Mouse (Mus musculus): ENCODE measurements around the gene Tanc2.

Tanc2 gene

DNA sequence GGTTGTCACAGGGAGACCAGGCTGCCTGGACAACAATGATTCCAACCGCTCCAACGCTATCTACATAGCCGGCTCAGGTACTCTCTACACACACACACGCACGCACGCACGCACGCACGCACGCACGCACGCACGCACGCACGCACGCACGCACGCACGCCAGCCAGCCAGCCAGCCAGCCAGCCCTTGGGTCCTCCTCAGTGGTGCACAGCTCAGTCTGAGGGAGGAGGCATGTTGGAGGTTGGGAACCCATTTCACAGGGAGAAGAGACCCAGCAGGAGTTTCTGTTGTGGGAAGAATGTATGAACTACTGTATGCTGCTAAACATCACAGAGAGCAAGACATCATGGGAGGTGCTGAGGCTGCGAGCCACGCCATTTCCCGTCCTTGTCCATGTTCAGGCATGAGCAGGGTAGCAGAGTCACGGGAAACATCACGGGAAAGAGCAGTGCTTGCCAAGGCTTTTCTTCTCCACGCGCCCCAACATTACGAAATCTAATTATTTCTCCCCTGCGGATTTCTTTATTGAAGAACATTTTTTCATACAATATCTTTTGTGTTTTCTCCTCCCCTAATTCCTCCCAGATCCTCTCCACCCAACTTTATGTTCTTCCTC is 366.1 kb downstream of the Tanc2 start:
- no peak for DNase-seq (ENCODE audit: low spot score)

DNA sequence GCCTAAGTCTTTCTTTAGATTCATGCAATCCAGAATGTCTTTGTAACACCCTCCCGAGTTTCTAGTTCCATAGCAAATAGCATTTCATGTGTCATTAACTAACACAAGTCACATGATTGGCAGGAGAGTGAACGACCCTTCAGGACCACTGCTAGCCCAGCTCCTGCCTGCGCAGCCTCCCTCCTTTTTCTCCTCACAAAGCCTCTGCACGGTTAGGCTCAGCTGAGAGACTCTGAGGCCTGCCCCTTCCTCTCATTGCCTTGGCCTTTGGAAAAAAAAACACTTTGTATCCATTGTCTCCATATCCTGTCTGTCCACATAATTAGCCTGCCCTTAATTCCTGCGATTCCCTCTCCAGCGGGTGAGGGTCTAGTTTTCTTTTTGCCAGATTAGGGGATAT is 367.7 kb downstream of the Tanc2 start:
- no peak for DNase-seq (ENCODE audit: low spot score)

DNA sequence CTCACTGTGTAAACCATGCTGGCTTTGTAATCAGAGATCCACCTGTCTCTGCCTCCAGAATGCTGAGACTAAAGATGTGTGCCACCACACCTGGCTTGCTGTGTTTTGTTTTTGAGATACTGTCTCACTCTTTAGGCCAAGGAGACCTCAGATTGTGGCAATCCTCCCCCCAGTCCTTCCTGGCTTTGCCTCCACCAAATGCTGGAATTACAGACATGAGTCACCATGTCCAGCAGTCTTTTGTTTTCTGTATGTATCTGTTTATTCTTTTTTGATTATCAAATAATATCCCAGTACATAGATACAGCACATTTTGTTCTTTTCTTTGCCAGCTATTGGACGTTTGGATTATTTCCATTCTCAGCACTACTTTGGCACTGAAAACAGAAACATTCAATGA is 368.8 kb downstream of the Tanc2 start:
- no peak for DNase-seq (ENCODE audit: low spot score)

DNA sequence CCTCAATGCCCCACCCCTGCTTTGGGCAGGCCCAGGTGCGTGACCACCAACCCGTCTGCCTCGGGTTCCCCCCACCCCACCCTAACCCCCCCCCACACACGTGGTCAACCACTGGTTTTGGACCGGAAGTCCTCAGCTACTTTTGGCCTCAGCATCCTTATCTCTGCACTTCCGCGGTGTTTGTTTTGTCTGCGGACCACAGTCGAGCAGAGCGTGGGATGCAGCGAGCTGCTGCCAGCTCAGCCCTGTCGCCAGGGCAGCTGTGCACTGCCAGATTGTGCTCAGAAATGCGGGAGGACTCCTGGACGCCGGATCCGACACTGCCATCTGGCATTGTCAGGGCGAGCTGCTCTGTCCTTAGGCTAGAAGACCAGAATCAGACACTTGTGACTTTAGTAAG is 369.6 kb downstream of the Tanc2 start:
- DNase-seq (ENCODE audit: low spot score) = no peak

DNA sequence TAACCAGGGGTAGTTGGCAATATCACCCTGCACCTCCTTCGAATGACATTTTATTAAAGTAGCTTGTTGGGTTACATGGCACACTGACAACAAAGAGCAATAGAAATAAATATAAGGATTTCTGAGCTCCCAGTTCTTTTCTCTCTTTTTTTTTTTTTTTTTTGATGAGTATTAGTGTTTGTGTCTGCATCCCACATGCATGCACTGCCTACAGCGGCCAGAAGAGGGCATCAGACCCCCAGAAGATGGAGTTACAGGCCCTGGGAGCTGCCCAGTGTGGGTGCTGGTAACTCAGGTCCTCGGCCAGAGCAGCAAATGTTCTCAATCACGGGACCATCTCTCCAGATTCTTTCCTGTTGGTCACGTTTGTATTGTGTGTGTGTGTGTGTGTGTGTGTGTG is 374.9 kb downstream of the Tanc2 start:
- no peak for DNase-seq (ENCODE audit: low spot score)

DNA sequence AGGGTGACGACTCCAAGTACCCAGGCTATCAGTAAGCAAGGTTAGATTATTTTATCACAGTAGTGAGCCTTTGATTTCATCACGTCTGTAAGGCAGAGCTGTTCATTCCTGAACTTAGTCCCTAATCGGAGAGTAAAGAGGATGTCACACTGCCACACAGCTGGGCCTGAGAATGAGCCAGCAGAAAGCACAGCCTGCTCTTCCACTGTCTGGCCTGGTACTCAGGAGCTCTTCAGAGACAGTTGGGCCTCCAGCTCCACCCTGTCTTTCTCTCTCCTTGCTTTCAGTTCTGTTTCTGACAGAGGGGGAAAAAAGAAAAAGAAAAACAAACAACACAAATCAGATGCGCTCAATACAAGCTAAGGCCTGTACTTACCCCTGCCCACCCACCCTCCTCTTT is 376.5 kb downstream of the Tanc2 start:
- no peak for DNase-seq (ENCODE audit: low spot score)

DNA sequence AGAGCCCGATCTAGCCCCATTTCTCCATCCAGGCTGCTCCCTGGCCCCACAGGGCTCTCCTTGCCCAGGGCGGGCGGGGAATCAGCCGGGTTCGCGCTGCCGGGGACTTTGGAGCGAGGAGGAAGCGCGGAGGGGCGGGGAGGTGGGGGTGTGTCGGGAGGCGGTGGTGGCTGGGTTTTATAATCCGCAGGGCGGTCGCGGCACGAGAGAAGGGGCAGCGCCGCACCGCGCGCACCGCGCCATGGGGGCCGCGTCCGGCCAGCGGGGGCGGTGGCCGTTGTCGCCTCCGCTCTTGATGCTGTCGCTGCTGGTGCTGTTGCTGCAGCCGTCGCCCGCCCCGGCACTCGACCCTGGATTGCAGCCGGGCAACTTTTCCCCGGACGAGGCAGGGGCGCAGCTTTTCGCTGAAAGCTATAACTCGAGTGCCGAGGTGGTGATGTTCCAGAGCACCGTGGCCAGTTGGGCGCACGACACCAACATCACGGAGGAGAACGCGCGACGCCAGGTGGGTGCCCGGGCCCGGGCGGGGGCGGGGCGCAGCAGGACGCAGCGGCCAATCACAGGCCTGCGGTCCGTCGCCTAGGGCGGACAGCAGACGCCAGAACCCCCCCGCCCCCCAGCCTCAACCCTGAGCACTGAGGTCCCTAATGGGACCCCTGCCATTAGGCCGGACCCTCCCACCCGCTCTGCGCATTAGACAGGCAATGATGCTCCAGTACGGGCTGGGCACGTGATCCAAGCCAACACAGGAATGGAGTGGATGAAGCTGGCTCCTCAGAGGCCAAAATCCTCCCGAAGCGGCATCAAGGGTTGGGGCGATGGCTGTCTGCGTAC is 378.2 kb downstream of the Tanc2 start, which contains the start of gene Ace:
Gene Ace, plus strand, starts transcription at position 205 of the 834 bp plus-strand sequence.
- no peak for DNase-seq (ENCODE audit: low spot score)

DNA sequence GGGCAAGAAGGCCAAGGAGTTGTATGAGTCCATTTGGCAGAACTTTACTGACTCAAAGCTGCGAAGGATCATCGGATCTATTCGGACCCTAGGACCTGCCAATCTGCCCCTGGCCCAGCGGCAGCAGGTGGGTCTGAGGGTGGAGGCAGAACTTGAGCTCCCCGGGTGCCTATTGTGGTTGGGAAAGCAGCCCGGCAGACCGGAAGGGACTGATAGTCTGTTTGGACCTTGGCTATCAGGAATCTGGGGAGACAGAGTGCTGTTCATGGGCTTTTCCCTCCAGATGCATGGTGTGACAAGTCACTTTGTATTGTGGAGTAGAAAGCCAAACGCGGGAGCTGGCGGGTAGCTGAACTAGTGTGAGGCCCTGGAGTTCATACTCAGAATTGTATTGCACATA is 379.2 kb downstream of the Tanc2 start:
- DNase-seq (ENCODE audit: low spot score) = no peak

DNA sequence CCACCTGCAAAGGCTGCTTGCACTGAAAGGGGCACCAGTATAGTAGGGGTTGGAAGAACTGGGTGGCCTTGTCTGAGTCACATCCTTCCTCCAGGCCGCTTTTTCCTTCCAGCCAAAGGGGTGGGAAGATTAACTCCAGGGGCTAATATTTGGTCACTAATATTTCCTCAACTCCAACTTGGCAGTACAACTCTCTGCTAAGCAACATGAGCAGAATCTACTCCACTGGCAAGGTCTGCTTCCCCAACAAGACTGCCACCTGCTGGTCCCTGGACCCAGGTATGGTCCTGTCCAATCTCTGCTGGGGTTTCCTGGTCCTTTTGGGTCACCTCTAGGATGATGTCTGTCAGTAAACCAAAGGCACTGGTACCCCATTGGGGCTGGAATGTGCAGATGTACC is 379.7 kb downstream of the Tanc2 start:
- no peak for DNase-seq (ENCODE audit: low spot score)

DNA sequence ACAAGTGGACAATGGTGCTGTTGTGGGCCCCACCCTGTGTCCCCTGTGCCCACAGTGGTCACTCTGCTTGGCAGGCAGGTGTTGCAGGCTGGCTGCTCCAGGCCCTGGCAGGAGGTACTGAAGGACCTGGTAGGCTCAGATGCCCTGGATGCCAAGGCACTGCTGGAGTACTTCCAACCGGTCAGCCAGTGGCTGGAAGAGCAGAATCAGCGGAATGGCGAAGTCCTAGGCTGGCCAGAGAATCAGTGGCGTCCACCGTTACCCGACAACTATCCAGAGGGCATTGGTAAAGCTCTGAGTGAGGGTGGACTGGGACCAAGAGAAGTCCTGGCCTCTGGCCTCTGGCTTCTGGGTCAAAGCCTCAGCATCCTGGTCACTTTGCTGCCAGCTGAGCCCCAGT is 384.8 kb downstream of the Tanc2 start:
- no peak for DNase-seq (ENCODE audit: low spot score)

DNA sequence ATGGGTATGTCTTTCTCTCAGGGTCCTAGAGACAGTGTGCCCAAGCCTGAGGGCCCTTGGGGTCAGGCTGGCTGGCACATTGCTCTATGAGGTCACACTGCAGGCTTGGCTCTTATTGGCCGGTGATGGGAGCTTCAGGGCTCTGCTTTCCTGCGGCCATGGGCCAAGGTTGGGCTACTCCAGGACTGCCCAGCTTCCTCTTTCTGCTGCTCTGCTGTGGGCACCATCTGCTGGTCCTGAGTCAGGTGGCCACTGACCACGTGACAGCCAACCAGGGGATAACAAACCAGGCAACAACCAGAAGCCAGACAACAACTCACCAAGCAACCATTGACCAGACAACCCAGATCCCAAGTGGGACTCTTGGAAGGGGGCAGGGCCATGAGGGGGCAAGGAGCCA is 385.3 kb downstream of the Tanc2 start:
- DNase-seq (ENCODE audit: low spot score) = no peak

DNA sequence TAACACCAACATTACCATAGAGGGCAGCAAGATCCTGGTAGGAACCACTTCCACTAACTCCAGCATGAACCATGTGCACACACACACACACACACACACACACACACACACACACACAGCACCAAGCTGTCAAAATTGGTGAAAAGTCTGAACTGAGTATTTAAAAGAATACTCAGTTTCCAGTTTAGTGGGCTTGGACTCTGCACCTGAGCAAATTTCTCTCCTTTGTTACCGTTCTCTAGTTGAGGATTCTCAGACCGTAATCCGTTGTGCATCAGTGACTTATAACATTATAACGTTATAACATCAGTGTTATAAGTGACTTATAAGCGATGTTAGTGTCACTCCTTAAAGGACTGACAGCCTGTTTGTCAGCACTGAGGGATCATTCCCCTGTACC is 385.9 kb downstream of the Tanc2 start:
- DNase-seq (ENCODE audit: low spot score) = no peak

DNA sequence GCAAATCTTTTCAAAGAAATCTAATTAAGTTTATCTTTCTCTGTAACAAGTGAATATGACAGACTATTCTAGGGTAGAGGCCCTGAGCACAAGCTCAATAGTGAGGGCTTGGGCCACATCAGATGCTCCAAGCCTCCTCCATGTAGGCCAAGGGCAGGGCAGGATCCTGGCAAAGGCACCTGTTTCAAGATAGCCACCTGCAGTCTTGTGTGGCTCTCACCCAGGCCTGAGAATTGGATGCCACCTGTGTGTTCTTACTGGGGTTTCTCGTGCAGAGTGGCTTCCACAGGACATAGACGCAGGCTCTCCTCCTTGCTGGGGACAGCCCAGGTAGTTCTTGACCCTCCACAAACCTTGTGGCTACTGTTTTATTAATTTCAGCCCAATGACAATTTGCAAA is 388.4 kb downstream of the Tanc2 start:
- no peak for DNase-seq (ENCODE audit: low spot score)

DNA sequence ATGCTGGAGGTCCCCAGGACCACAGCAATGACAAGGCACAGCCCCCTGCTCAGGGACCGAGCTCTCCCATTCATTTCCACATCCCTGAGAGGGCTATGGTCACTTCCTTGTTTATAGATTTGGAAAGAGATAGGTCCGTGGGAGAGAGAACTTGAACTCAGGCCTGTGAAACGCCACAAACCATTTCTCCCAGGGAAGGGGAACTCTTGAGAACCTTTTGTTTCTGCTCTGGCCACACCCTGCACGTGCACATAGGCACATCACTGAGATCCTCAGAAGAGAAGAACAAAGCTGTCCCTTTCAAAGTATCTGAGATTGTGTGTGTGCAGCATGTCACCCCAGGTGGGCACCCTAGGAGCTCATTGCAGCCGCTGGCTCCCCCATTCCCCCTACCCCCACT is 388.8 kb downstream of the Tanc2 start:
- DNase-seq (ENCODE audit: low spot score) = no peak
